Mouse (Mus musculus): Measurements from ENCODE around the gene Enho.
"Not testable (repeated sequence)": the region's sequence is repeated elsewhere in the genome, so short reads cannot be mapped to it uniquely, and the experiment has no call there.

Gene Enho

GRCm38 (mm10) chr4:41639913-41640507, at the start of gene Enho:
Gene Enho, minus strand, starts transcription at chr4:41640324.
- DNase-seq = peak; percentile 95

- not testable (repeated sequence) for DNase-seq
Measured at GRCm38 (mm10) chr4:41688562-41688961, 48.4 kb upstream of the Enho start.

DNA sequence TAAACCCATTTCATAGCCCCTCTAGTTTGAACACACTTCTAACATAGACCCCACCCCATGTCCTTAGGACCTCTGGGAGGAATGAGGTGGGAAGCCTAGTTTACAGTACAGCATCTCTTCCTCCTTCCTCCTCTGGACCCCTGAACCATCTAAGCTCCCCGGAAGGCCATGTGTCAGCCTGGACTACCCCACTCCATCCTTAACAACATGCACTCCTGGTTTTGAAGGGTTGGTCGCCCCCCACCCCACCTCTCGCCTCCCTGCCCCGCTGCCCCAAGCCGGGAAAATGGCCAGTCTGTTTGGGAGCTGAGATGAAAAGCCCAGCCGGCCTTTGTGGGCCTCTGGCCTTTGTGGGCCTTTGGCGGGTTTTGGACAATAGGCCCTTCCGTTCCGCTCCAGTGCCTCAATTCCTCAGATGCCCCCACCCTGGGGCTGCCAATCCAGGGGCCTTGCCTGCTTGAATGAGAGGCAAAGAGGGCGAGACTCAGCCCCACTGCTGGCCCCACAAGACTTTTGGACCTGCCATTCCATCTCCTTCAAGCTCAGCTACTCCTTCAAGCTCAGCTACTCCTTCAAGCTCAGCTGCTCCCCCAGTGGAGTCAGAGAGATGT, 45.9 kb upstream of the Enho start:
- not testable (repeated sequence) for DNase-seq

- DNase-seq = not testable (repeated sequence)
Measured at GRCm38 (mm10) chr4:41684931-41685453, 44.9 kb upstream of the Enho start.

DNA sequence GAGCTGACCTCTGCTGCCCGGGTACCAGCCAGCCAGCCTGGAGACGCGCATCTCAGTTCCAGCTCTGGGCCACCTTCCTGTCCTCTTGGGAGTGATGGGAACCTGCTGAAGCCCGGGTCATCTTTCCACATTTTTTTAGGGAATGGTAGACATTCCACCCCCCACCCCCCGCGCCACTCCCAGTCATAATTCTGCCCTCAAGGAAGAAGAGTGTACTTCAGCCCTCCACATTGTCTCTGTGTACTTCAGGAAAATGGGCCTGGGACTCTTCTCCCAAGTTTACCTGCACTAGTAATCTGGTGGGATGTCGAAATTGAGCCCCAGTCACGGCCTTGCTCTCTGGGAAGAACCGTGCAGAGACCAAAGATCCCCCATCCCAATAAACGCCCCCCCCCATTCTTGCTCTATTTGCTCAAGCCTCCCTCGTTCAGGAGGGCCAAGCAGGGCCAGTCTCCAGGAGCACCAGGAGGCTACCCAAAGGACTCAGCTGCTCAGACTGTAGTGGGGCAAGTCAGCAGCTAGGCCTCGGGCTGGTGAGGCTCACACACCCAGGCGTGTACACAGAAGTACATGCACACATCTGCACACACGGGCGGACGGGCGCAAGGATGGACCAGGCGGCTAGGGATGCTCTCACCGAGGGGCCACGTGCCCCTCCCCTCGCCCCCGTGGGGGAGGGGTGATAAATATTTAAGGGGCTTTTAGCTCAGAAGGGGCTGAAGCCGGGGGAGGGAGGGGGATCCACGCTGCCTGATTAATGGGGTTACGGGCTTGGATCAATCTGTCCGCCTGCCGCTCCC, 44.2 kb upstream of the Enho start:
- DNase-seq = not testable (repeated sequence)

DNA sequence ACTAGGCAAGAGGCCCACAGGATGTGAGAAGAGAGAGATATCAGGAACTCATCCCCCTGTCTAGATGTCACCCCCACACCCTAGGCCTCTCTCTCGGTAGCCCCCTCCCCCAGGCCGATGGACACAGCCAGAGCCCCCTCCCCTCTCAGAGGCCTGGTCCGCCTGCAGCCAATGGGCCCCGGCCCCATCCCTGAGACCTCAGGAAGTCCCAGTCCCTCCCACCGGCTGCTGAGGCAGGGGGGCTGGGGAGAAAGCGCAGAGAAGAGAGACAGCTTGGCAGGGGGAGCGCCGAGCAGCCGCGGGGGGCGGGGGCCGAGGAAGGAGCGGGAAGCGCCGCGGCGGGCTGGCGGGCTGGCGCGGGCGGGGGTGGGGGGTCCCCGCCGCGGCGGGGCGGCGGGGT, 43.2 kb upstream of the Enho start:
- not testable (repeated sequence) for DNase-seq

DNA sequence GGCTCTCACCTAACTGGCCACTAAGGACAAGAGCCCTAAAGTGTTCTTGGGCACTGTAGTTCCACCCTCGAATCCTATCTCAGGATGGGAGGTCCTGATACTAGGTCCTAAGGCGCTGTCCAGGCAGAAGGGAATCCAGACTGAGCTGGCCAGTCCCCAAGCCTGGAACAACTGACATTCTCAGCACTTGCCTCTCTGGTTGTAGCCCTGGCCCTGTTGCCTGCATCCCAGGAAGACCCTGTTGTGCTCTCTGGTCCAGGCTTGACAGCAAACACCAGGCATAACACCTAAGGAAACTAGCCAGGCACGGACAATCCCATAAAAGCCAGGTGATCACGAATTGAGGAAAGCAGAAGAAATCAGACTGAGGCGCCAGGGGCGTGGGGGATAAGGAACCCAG, 42.7 kb upstream of the Enho start:
- peak; percentile 63 for DNase-seq

DNA sequence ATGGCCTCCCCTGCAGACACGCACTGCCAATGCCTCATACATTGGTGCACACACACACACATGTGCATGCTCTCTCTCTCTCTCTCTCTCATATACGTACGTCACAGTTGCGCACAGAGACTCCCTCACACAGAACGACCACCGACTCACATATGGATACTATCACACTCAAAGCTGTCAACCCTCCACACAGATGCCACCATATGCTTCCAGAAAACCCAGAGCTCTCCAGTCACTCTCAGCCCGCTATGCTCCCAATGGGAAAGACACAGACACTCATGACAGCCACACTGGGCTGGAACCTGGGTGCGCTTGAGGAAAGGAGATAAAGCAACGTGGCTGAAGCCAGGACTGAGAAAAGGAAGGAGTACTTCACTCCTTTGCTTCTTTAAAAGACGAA, 41.8 kb upstream of the Enho start:
- no peak for DNase-seq

DNA sequence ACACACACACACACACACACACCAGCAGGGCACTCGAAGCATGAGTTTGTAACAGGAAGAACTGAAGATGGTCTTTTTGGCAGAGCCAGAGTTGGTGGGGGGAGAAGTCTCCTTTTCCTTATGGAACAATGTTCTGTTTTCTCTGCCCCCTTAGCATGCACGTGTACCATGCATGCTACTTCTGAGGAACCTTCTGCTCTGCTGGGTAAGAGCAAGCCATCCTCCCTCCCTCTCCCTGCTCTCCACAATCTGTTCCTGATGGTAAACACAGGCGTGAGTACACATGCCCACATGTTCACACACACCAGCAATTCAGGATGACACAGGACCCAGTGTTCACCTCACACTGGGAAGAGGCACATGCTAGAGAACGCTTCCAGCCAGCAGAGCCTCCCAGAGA, 41.1 kb upstream of the Enho start:
- DNase-seq = peak; percentile 74

DNA sequence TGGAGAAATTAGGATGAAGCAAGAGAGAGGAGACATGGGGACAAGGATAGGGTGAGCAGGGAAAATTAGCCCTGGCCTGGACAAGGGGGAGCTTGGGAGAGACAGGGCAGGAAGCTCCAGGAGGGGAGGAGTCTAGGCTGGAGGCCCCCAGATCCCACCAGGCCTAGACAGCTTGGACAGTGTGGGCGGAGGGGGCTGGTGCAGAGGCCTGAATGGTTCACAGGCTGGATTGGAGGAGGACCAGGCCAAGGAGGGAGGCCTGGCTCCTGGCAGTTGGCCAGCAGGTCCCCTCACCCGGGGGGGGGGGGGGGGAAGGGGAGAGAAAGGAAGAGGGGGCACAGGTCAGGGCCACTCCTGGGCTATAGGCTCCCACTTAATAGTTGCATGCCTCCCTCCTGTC, 39.2 kb upstream of the Enho start:
- no peak for DNase-seq

- DNase-seq = no peak
Measured at GRCm38 (mm10) chr4:41678863-41679262, 38.7 kb upstream of the Enho start.

DNA sequence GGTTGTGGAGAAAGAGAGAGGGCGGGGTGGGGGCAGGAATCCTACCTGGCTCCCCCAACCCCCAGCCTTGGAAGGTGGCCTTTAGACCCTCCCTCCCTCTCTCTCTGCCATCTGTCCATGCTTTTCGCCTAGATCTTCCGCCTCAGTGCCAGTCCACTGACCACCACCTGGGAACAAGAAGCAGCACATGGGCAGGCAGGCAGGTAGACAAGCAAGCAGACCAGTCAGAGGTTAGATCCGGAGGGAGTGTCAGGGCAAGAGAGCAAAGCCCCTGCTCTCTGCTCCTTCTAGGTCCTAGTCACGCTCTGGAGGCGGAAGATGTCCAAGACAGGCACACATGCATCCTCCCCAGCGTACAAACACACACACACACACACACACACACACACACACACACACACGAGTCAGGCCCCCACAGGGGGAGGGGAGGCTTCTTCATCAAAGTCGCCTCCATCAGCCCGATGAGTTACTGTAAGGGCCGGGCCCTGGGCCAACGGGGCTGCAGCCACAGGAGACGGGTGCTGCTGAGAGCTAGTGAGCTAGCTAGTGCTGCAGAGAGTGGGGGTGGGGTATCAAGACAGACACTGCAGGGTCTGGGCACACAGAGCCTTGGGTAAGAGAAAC, 37.0 kb upstream of the Enho start:
- DNase-seq = peak; percentile 88

GRCm38 (mm10) chr4:41676248-41677005, 36.3 kb upstream of the Enho start:
- peak; percentile 76 for DNase-seq

- peak; percentile 64 for DNase-seq
Measured at GRCm38 (mm10) chr4:41673186-41673585, 33.1 kb upstream of the Enho start.

DNA sequence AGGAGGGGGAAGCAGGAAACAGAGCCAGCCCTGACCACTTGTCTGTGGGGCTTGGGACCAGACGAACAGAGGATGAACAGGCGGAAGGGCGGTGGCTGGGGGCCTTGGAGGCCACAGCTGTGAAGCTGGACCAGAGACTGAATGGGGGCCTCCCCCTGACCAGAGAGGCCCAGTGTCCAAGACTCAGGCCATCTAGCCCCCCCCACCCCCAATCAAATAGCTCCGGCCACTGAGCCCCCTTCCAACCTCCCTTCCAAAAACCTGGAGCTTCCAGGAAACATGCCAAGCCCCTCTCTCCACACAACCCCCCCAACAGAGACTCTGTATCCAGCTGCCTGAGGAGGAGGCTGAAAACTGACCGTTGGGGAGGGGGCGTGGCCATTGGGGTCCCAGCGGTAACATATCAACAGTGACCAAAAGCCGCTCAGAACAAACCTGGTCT, 32.4 kb upstream of the Enho start:
- no peak for DNase-seq

DNA sequence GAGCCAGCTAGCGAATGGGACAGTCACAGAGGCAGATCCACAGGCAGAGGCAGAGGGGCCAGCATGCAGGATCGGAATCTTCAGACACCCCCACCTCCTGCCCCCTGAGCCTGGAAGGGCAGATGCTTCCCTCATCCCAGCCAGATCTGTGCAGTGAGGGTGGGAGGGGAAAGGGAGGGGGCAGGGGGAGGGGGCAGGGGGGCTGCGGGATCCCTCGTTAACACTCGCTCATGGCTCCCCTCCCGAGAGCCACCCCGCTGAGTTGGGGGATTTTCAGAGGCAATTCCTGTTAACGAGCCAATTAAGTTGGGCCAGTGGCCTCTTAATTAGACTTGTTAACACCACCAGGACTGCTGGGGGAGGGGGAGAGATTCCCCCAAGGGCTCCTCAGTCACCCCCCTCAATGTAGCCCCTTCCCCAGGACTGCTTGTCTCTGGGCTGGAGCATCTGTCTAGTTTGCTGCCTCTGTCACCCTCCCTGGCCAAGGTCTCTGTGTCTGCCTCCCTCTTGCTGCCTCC, 31.9 kb upstream of the Enho start:
- no peak for DNase-seq

DNA sequence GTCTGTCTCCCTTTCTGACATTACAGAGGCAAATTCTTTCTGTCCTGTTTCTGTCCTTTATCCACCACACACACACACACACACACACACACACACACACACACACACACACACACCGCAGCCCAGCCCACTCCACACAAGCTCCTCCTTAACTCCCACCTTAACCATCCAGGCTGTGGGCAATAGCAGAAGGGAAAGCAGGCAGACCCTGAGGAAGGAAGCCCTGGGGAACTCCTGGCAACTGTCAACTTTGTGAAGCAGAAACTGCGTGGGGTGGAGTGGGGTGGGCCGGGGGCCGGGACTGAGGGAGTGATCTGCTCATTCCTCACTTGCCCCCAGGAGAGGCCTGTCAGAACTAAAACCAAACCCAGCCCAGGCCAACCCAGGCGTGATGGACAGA, 31.4 kb upstream of the Enho start:
- DNase-seq = no peak

DNA sequence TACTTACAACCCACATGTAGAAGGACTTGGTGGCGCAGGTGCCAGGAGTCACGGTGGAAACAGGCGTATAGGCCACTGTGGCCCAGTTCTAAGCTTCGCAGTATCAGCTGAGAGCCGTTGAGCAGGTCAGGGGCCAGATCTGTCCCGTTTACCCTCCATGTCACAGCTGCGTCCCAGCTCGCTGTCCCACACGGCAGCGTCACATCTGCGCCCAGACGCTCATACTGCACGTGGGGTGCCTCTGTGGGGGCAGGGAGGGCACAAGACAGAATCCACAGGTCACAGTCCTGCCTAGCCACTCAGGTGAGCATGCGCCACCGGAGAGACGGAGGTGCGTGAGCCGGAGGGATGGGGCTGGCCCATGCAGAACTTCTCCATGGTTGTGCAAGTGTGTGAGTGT, 30.7 kb upstream of the Enho start:
- no peak for DNase-seq

DNA sequence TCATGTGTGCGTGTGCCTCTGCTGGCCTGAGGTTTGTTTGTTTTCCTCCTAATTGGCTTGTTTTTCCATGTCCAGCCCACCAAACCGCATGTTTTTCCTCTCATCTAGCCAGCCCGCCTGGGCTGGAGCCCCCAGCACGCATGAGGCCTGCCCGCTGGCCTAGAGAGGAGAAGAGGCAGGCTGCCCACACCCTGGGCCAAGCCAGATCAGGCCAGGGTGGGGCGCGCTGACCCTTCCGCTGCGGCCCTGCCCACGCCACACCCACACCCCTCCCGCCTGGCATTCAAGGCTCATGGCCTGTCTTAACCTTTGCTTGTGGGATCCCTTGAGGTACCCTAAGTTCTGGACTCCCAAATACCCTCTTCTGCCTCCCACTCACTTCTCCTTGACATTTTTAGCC, 26.5 kb upstream of the Enho start:
- DNase-seq = no peak

- DNase-seq = no peak
Measured at GRCm38 (mm10) chr4:41665009-41665675, 25.0 kb upstream of the Enho start.

DNA sequence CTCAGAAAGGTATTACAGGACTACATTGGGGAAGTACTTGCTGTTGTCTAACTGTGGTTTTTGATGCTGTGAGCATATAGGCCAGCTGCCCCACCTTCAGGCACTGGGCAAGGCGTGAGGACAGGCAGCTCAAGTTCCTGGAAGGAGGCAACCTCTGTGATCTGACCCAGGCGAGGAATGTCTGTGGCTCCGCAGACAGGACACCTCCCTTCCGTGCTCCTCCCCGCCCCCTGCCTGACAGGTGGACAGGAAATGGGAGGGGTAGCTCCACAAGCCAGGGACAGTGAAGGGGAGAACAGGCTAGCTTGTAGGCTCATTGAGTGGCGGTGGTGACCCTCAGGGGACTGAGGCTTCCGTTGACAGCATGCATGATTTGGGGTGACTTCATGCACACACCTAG, 24.4 kb upstream of the Enho start:
- no peak for DNase-seq

- no peak for DNase-seq
Measured at GRCm38 (mm10) chr4:41663614-41664013, 23.5 kb upstream of the Enho start.

Measured in cerebellum, adult 9-10 months (tissue).